Mouse (Mus musculus): ENCODE data around the gene Abhd4. TPM values are rescaled to one million over a fixed set of nuclear protein-coding genes. Genes with fewer than 3 reads are reported as not detected.

The Abhd4 gene
- 45.1 and 48.7 TPM in 2 replicates for polyA plus RNA-seq (2016; fragmentation: Nextera tagmentation; extraction: Ambion mirVana)

GRCm38 (mm10) chr14:54253741-54254291, at the start of gene Abhd4, which contains the start of gene Dad1:
Abhd4 (plus strand) TSS chr14:54254188.
Dad1 (minus strand) TSS chr14:54254104.
- WGBS: under 1% methylated on average over 39 of the region's 39 CpGs
- H3K9ac ChIP-seq: peak within 1 kb of the TSS; percentile 70
- peak; percentile 100 for ATAC-seq (ENCODE audit: low FRiP score, low read depth)
- peaks cover 4% of the 10 kb centered on the region; the same call in 1 of the 2 replicates for H3K36me3 ChIP-seq
- H3K27ac ChIP-seq: peak within 1 kb of the TSS; percentile 72
- H3K4me1 ChIP-seq: peaks cover 35% of the 10 kb centered on the region
- H3K27me3 ChIP-seq (replicated peaks): 0 out of 2 replicates have a peak, but pooled peaks cover 3% of the 10 kb centered on the region
- no peaks in the 10 kb centered on the region for H3K9me3 ChIP-seq
- H3K4me2 ChIP-seq (replicated peaks): peak within 1 kb of the TSS; percentile 68
- H3K4me3 ChIP-seq: peak within 1 kb of the TSS; percentile 62

GRCm38 (mm10) chr14:54204311-54204710, 49.7 kb upstream of the Abhd4 start:
- Histone ChIP-seq H3K27me3 (replicated peaks) (no peaks in the 10 kb centered on the region), H3K27ac (no peak overlapping the region), H3K9me3 (no peaks in the 10 kb centered on the region), H3K9ac (no peak overlapping the region), H3K36me3 (no peaks in the 10 kb centered on the region), H3K4me2 (replicated peaks) (no peak overlapping the region), H3K4me1 (0 out of 2 replicates have a peak, but pooled peaks cover 5% of the 10 kb centered on the region), H3K4me3 (no peak overlapping the region)
- ATAC-seq (ENCODE audit: low FRiP score, low read depth): no peak
- WGBS: 89% methylated on average over 8 of the region's 8 CpGs

- no peak overlapping the region for H3K4me2 ChIP-seq (replicated peaks)
- H3K27me3 ChIP-seq (replicated peaks): no peaks in the 10 kb centered on the region
- WGBS: 36% methylated on average over 4 of the region's 4 CpGs
- no peak overlapping the region for H3K27ac ChIP-seq
- peak; percentile 70; the same call in 1 of the 2 replicates for ATAC-seq (ENCODE audit: low FRiP score, low read depth)
- no peak overlapping the region for H3K4me3 ChIP-seq
- no peak overlapping the region for H3K9ac ChIP-seq
- H3K4me1 ChIP-seq: 0 out of 2 replicates have a peak, but pooled peaks cover 5% of the 10 kb centered on the region
- H3K36me3 ChIP-seq: no peaks in the 10 kb centered on the region
- H3K9me3 ChIP-seq: no peaks in the 10 kb centered on the region
These were observed 49.2 kb upstream of the Abhd4 start for GRCm38 (mm10) chr14:54204786-54205185.

GRCm38 (mm10) chr14:54205904-54206303, 48.1 kb upstream of the Abhd4 start:
- Histone ChIP-seq H3K4me1 (0 out of 2 replicates have a peak, but pooled peaks cover 5% of the 10 kb centered on the region), H3K27me3 (replicated peaks) (no peaks in the 10 kb centered on the region), H3K36me3 (no peaks in the 10 kb centered on the region), H3K27ac (no peak overlapping the region), H3K4me3 (no peak overlapping the region), H3K9me3 (no peaks in the 10 kb centered on the region), H3K4me2 (replicated peaks) (no peak overlapping the region), H3K9ac (no peak overlapping the region)
- 43% methylated on average over 6 of the region's 6 CpGs for WGBS
- no peak for ATAC-seq (ENCODE audit: low FRiP score, low read depth)

GRCm38 (mm10) chr14:54206309-54206708, 47.7 kb upstream of the Abhd4 start:
- Histone ChIP-seq H3K4me1 (0 out of 2 replicates have a peak, but pooled peaks cover 5% of the 10 kb centered on the region), H3K9ac (no peak overlapping the region), H3K4me3 (no peak overlapping the region), H3K4me2 (replicated peaks) (no peak overlapping the region), H3K27me3 (replicated peaks) (no peaks in the 10 kb centered on the region), H3K36me3 (no peaks in the 10 kb centered on the region), H3K27ac (no peak overlapping the region), H3K9me3 (no peaks in the 10 kb centered on the region)
- WGBS: 63% methylated on average over 5 of the region's 5 CpGs
- ATAC-seq (ENCODE audit: low FRiP score, low read depth): no peak

GRCm38 (mm10) chr14:54206750-54207550, 47.0 kb upstream of the Abhd4 start:
- WGBS: 55% methylated on average over 15 of the region's 15 CpGs
- Histone ChIP-seq H3K4me3 (no peak overlapping the region), H3K27me3 (replicated peaks) (no peaks in the 10 kb centered on the region), H3K9ac (no peak overlapping the region), H3K4me2 (replicated peaks) (no peak overlapping the region), H3K9me3 (no peaks in the 10 kb centered on the region), H3K4me1 (0 out of 2 replicates have a peak, but pooled peaks cover 5% of the 10 kb centered on the region), H3K36me3 (no peaks in the 10 kb centered on the region), H3K27ac (no peak overlapping the region)
- ATAC-seq (ENCODE audit: low FRiP score, low read depth): no peak

- Histone ChIP-seq H3K27me3 (replicated peaks) (no peaks in the 10 kb centered on the region), H3K4me3 (no peak overlapping the region), H3K9me3 (no peaks in the 10 kb centered on the region), H3K9ac (no peak overlapping the region), H3K4me2 (replicated peaks) (no peak overlapping the region), H3K4me1 (0 out of 2 replicates have a peak, but pooled peaks cover 5% of the 10 kb centered on the region), H3K27ac (no peak overlapping the region), H3K36me3 (no peaks in the 10 kb centered on the region)
- no peak for ATAC-seq (ENCODE audit: low FRiP score, low read depth)
- WGBS: 86% methylated on average over 5 of the region's 5 CpGs
These were observed 46.1 kb upstream of the Abhd4 start for GRCm38 (mm10) chr14:54207924-54208323.

GRCm38 (mm10) chr14:54208741-54209140, 45.2 kb upstream of the Abhd4 start:
- H3K9ac ChIP-seq: no peak overlapping the region
- no peak overlapping the region for H3K27ac ChIP-seq
- no peak overlapping the region for H3K4me3 ChIP-seq
- no peaks in the 10 kb centered on the region for H3K36me3 ChIP-seq
- H3K9me3 ChIP-seq: no peaks in the 10 kb centered on the region
- no peak overlapping the region for H3K4me2 ChIP-seq (replicated peaks)
- no peaks in the 10 kb centered on the region for H3K27me3 ChIP-seq (replicated peaks)
- ATAC-seq (ENCODE audit: low FRiP score, low read depth): no peak
- 0 out of 2 replicates have a peak, but pooled peaks cover 5% of the 10 kb centered on the region for H3K4me1 ChIP-seq
- 71% methylated on average over 6 of the region's 6 CpGs for WGBS

GRCm38 (mm10) chr14:54209932-54210331, 44.1 kb upstream of the Abhd4 start:
- no peak for ATAC-seq (ENCODE audit: low FRiP score, low read depth)
- Histone ChIP-seq H3K36me3 (no peaks in the 10 kb centered on the region), H3K9me3 (no peaks in the 10 kb centered on the region), H3K4me1 (0 out of 2 replicates have a peak, but pooled peaks cover 2% of the 10 kb centered on the region), H3K9ac (no peak overlapping the region), H3K4me2 (replicated peaks) (no peak overlapping the region), H3K27me3 (replicated peaks) (no peaks in the 10 kb centered on the region), H3K27ac (no peak overlapping the region), H3K4me3 (no peak overlapping the region)
- 85% methylated on average over 5 of the region's 5 CpGs for WGBS

GRCm38 (mm10) chr14:54210401-54210800, 43.6 kb upstream of the Abhd4 start:
- 91% methylated on average over 2 of the region's 2 CpGs for WGBS
- no peak overlapping the region for H3K9ac ChIP-seq
- H3K27ac ChIP-seq: no peak overlapping the region
- no peaks in the 10 kb centered on the region for H3K9me3 ChIP-seq
- ATAC-seq (ENCODE audit: low FRiP score, low read depth): no peak
- no peak overlapping the region for H3K4me2 ChIP-seq (replicated peaks)
- no peaks in the 10 kb centered on the region for H3K4me1 ChIP-seq
- no peaks in the 10 kb centered on the region for H3K27me3 ChIP-seq (replicated peaks)
- H3K4me3 ChIP-seq: no peak overlapping the region
- no peaks in the 10 kb centered on the region for H3K36me3 ChIP-seq

GRCm38 (mm10) chr14:54211199-54211598, 42.8 kb upstream of the Abhd4 start:
- 89% methylated on average over 8 of the region's 8 CpGs for WGBS
- Histone ChIP-seq H3K27me3 (replicated peaks) (no peaks in the 10 kb centered on the region), H3K9me3 (no peaks in the 10 kb centered on the region), H3K27ac (no peak overlapping the region), H3K4me2 (replicated peaks) (no peak overlapping the region), H3K36me3 (no peaks in the 10 kb centered on the region), H3K4me3 (no peak overlapping the region), H3K4me1 (no peaks in the 10 kb centered on the region), H3K9ac (no peak overlapping the region)
- no peak for ATAC-seq (ENCODE audit: low FRiP score, low read depth)

- no peak for ATAC-seq (ENCODE audit: low FRiP score, low read depth)
- Histone ChIP-seq H3K36me3 (no peaks in the 10 kb centered on the region), H3K4me2 (replicated peaks) (no peak overlapping the region), H3K4me1 (no peaks in the 10 kb centered on the region), H3K4me3 (no peak overlapping the region), H3K9me3 (no peaks in the 10 kb centered on the region), H3K27me3 (replicated peaks) (no peaks in the 10 kb centered on the region), H3K9ac (no peak overlapping the region), H3K27ac (no peak overlapping the region)
- 87% methylated on average over 5 of the region's 5 CpGs for WGBS
These were observed 42.2 kb upstream of the Abhd4 start for GRCm38 (mm10) chr14:54211755-54212154.

Data from neural tube, embryonic 12.5 days (tissue).